Mouse (Mus musculus) kidney, embryonic 15.5 days (tissue): ENCODE measurements at regions not wholly inside any gene's neighbourhood (a gene's known extent, or its start where the extent isn't known, plus 50 kb on each side); places are given as distances from the start of the nearest gene placed in this dataset.

Experiments used
- ATAC-seq: fragments of 200-750 bp; cut with Nextera tagmentation; replicated peaks from 2 replicates; pipeline ENCODE4 v1.8.0; 2017; ENCODE audit warnings: moderate TSS enrichment; ENCODE audit not compliant: low FRiP score
- H3K27ac ChIP-seq: fragments of 300-500 bp; sonication (generic); 2 replicates; pipeline ENCODE4 v1.5.1; 2015; ENCODE audit warnings: mild to moderate bottlenecking, inconsistent platforms
- H3K27me3 ChIP-seq: fragments of 300-500 bp; sonication (generic); 2 replicates; pipeline ENCODE4 v1.6.1; 2015; ENCODE audit warnings: inconsistent platforms
- H3K36me3 ChIP-seq: fragments of 300-500 bp; sonication (generic); 2 replicates; pipeline ENCODE4 v1.6.1; 2015; ENCODE audit warnings: inconsistent platforms
- H3K4me1 ChIP-seq: fragments of 300-500 bp; sonication (generic); 2 replicates; pipeline ENCODE4 v1.6.1; 2015; ENCODE audit warnings: inconsistent platforms
- H3K4me2 ChIP-seq: fragments of 300-500 bp; sonication (generic); 2 replicates; pipeline ENCODE4 v1.6.1; 2015; ENCODE audit warnings: moderate library complexity, mild to moderate bottlenecking, inconsistent platforms
- H3K4me3 ChIP-seq: fragments of 300-500 bp; sonication (generic); replicated peaks from 2 replicates; pipeline ENCODE4 v1.5.1; 2015; ENCODE audit warnings: mild to moderate bottlenecking, inconsistent platforms
- H3K9ac ChIP-seq: fragments of 300-500 bp; sonication (generic); 2 replicates; pipeline ENCODE4 v1.6.1; 2015; ENCODE audit warnings: mild to moderate bottlenecking, inconsistent platforms
- H3K9me3 ChIP-seq: fragments of 300-500 bp; sonication (generic); replicated peaks from 2 replicates; pipeline ENCODE4 v1.6.1; 2016; ENCODE audit warnings: inconsistent platforms
- WGBS: fragments of 180-500 bp; shearing (Covaris S2); methylation state at CpG from one replicate; pipeline ENCODE4 v1.1.7; 2015; ENCODE audit warnings: mixed read lengths; 5-methylcytosine and 5-hydroxymethylcytosine counted together

GRCm38 (mm10) chr10:46006319-46006718 lies 428.7 kb downstream of the Hace1 start:
- WGBS = 58% methylated on average over 2 of the region's 2 CpGs
- no peak for ATAC-seq

GRCm38 (mm10) chr10:46011916-46012596 lies 434.4 kb downstream of the Hace1 start:
- no peaks in the 10 kb centered on the region for H3K9me3 ChIP-seq
- no peaks in the 10 kb centered on the region for H3K4me1 ChIP-seq
- no peak overlapping the region for H3K9ac ChIP-seq
- no peak overlapping the region for H3K4me2 ChIP-seq
- 26% methylated on average over 12 of the region's 12 CpGs for WGBS
- no peak overlapping the region for H3K27ac ChIP-seq
- no peaks in the 10 kb centered on the region for H3K36me3 ChIP-seq
- H3K27me3 ChIP-seq = no peaks in the 10 kb centered on the region
- peak; percentile 86 for ATAC-seq
- no peak overlapping the region for H3K4me3 ChIP-seq

More at GRCm38 (mm10) chr10:46006319-46006718, 428.7 kb downstream of the Hace1 start:
- no peak overlapping the region for H3K27ac ChIP-seq
- H3K9me3 ChIP-seq = no peaks in the 10 kb centered on the region
- no peak overlapping the region for H3K4me3 ChIP-seq
- H3K4me1 ChIP-seq = no peaks in the 10 kb centered on the region
- no peaks in the 10 kb centered on the region for H3K27me3 ChIP-seq
- no peaks in the 10 kb centered on the region for H3K36me3 ChIP-seq
- H3K4me2 ChIP-seq = no peak overlapping the region
- H3K9ac ChIP-seq = no peak overlapping the region

GRCm38 (mm10) chr10:46012599-46012998 lies 435.0 kb downstream of the Hace1 start:
- WGBS = 65% methylated on average over 6 of the region's 6 CpGs
- H3K36me3 ChIP-seq = no peaks in the 10 kb centered on the region
- H3K9me3 ChIP-seq = no peaks in the 10 kb centered on the region
- H3K4me2 ChIP-seq = no peak overlapping the region
- no peaks in the 10 kb centered on the region for H3K27me3 ChIP-seq
- ATAC-seq = no peak
- H3K4me1 ChIP-seq = no peaks in the 10 kb centered on the region
- no peak overlapping the region for H3K9ac ChIP-seq
- no peak overlapping the region for H3K27ac ChIP-seq
- no peak overlapping the region for H3K4me3 ChIP-seq

- H3K4me2 ChIP-seq = no peak overlapping the region
- ATAC-seq = no peak
- H3K4me3 ChIP-seq = no peak overlapping the region
- no peaks in the 10 kb centered on the region for H3K9me3 ChIP-seq
- no peaks in the 10 kb centered on the region for H3K36me3 ChIP-seq
- 56% methylated on average over 5 of the region's 5 CpGs for WGBS
- no peak overlapping the region for H3K9ac ChIP-seq
- no peaks in the 10 kb centered on the region for H3K27me3 ChIP-seq
- H3K4me1 ChIP-seq = no peaks in the 10 kb centered on the region
- H3K27ac ChIP-seq = no peak overlapping the region
These were observed 438.7 kb downstream of the Hace1 start for GRCm38 (mm10) chr10:46016295-46016694.

- Histone ChIP-seq H3K9me3 (no peaks in the 10 kb centered on the region), H3K9ac (no peak overlapping the region), H3K27ac (no peak overlapping the region), H3K36me3 (no peaks in the 10 kb centered on the region), H3K4me2 (no peak overlapping the region), H3K27me3 (no peaks in the 10 kb centered on the region), H3K4me3 (no peak overlapping the region), H3K4me1 (no peaks in the 10 kb centered on the region)
- WGBS = 65% methylated on average over 6 of the region's 6 CpGs
- ATAC-seq = no peak
These were observed 468.0 kb downstream of the Hace1 start for GRCm38 (mm10) chr10:46045474-46046093.

GRCm38 (mm10) chr10:46046094-46046749 lies 468.6 kb downstream of the Hace1 start:
- Histone ChIP-seq H3K9me3 (no peaks in the 10 kb centered on the region), H3K4me2 (no peak overlapping the region), H3K4me1 (no peaks in the 10 kb centered on the region), H3K27me3 (no peaks in the 10 kb centered on the region), H3K36me3 (no peaks in the 10 kb centered on the region), H3K27ac (no peak overlapping the region), H3K9ac (no peak overlapping the region), H3K4me3 (no peak overlapping the region)
- ATAC-seq = no peak

GRCm38 (mm10) chr10:46046890-46047414 lies 469.3 kb downstream of the Hace1 start:
- Histone ChIP-seq H3K4me3 (no peak overlapping the region), H3K27ac (no peak overlapping the region), H3K9ac (no peak overlapping the region), H3K27me3 (no peaks in the 10 kb centered on the region), H3K4me1 (no peaks in the 10 kb centered on the region), H3K9me3 (no peaks in the 10 kb centered on the region), H3K36me3 (no peaks in the 10 kb centered on the region), H3K4me2 (no peak overlapping the region)
- ATAC-seq = no peak
- WGBS = 84% methylated on average over 8 of the region's 8 CpGs

GRCm38 (mm10) chr10:46047591-46047990 lies 470.0 kb downstream of the Hace1 start:
- Histone ChIP-seq H3K36me3 (no peaks in the 10 kb centered on the region), H3K4me3 (no peak overlapping the region), H3K9ac (no peak overlapping the region), H3K9me3 (no peaks in the 10 kb centered on the region), H3K27me3 (no peaks in the 10 kb centered on the region), H3K4me2 (no peak overlapping the region), H3K4me1 (no peaks in the 10 kb centered on the region), H3K27ac (no peak overlapping the region)
- ATAC-seq = no peak
- WGBS = 74% methylated on average over 4 of the region's 4 CpGs

GRCm38 (mm10) chr10:46057362-46058198 lies 480.0 kb downstream of the Hace1 start:
- Histone ChIP-seq H3K9me3 (no peaks in the 10 kb centered on the region), H3K9ac (no peak overlapping the region), H3K4me2 (no peak overlapping the region), H3K4me3 (no peak overlapping the region), H3K27ac (no peak overlapping the region), H3K27me3 (0 out of 2 replicates have a peak, but pooled peaks cover 3% of the 10 kb centered on the region), H3K36me3 (no peaks in the 10 kb centered on the region), H3K4me1 (no peaks in the 10 kb centered on the region)
- 36% methylated on average over 14 of the region's 14 CpGs for WGBS
- no peak for ATAC-seq

GRCm38 (mm10) chr10:46058199-46058472 lies 480.5 kb downstream of the Hace1 start:
- H3K36me3 ChIP-seq = no peaks in the 10 kb centered on the region
- ATAC-seq = no peak
- 80% methylated on average over 5 of the region's 5 CpGs for WGBS
- H3K4me2 ChIP-seq = no peak overlapping the region
- no peaks in the 10 kb centered on the region for H3K4me1 ChIP-seq
- H3K4me3 ChIP-seq = no peak overlapping the region
- H3K9me3 ChIP-seq = no peaks in the 10 kb centered on the region
- no peak overlapping the region for H3K27ac ChIP-seq
- H3K9ac ChIP-seq = no peak overlapping the region
- 0 out of 2 replicates have a peak, but pooled peaks cover 3% of the 10 kb centered on the region for H3K27me3 ChIP-seq

- H3K36me3 ChIP-seq = no peaks in the 10 kb centered on the region
- no peak overlapping the region for H3K27ac ChIP-seq
- 68% methylated on average over 3 of the region's 3 CpGs for WGBS
- ATAC-seq = no peak
- H3K4me1 ChIP-seq = no peaks in the 10 kb centered on the region
- H3K4me3 ChIP-seq = no peak overlapping the region
- H3K9me3 ChIP-seq = no peaks in the 10 kb centered on the region
- H3K4me2 ChIP-seq = no peak overlapping the region
- no peak overlapping the region for H3K9ac ChIP-seq
- H3K27me3 ChIP-seq = 0 out of 2 replicates have a peak, but pooled peaks cover 3% of the 10 kb centered on the region
These were observed 481.7 kb downstream of the Hace1 start for GRCm38 (mm10) chr10:46059285-46059684.

- Histone ChIP-seq H3K36me3 (no peaks in the 10 kb centered on the region), H3K9me3 (no peaks in the 10 kb centered on the region), H3K27ac (no peak overlapping the region), H3K9ac (no peak overlapping the region), H3K27me3 (no peaks in the 10 kb centered on the region), H3K4me3 (no peak overlapping the region), H3K4me1 (no peaks in the 10 kb centered on the region), H3K4me2 (no peak overlapping the region)
- 87% methylated on average over 4 of the region's 4 CpGs for WGBS
- no peak for ATAC-seq
These were observed 486.2 kb downstream of the Hace1 start for GRCm38 (mm10) chr10:46063831-46064230.
